Comparison of ENCODE assay signal across 15 mouse cellular contexts in the genomic region with DNA sequence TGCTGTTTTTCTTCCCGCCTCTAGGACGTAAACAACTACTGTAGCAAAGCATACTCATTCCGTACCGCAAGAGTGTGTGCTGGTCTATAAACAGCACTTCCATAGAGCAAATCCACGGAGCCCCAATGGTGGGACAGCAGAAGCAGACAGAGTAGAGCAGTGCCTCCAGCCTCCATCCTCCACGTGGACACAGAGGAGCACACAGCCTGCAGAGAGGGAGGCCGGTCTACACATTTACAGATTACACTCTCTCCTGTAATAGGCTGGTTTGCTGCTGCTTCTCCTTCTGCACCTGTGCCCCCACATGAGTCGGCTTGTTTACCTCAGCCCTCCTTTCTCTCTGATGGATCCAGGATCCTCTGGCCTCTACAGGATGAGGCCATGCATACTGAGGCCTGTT.
DNase-seq lines count a peak whose midpoint lies in the region; ATAC-seq and TF ChIP-seq lines count a peak whose summit lies in the region.
"Had no signal": no experiment of that assay in that cellular context is flagged by ENCODE, and none has a peak within 500 bp of the region (broad histone marks: within the 10 kb centered on the region; RNA-seq: fewer than 3 reads in every experiment).

No protein-coding gene starts in this region.

- DNase-seq in R1 (ENCODE audit: low read depth, low spot score): peak; percentile 30
- peak; percentile 61 to 66 for DNase-seq in thymus, postnatal 10 days (ENCODE audit: low spot score in 2 of 2)
- no peak for DNase-seq in layer of hippocampus, postnatal 10 days (ENCODE audit: low spot score in 2 of 2)
- DNase-seq in right cerebral cortex, adult 2 months (ENCODE audit: low spot score in 2 of 2): no peak
- DNase-seq in B cell, adult 2 months: no peak
- DNase-seq: adrenal gland, postnatal 25 days; heart, postnatal 4 days; lung, postnatal 10 days; right cerebral cortex, postnatal 25 days had no signal

- peak; percentile 21; the same call in 1 of the 2 replicates for TF ChIP-seq CTCF in intestine, postnatal 0 days (IDR thresholded peaks at IDR 0.05; ENCODE audit: low read depth)

- 58% methylated on average over 8 of the region's 8 CpGs for WGBS in intestine, postnatal 0 days
- 56% methylated on average over 8 of the region's 8 CpGs for WGBS in intestine, embryonic 16.5 days
- 15% methylated on average over 8 of the region's 8 CpGs for WGBS in liver, embryonic 15.5 days (ENCODE audit: insufficient replicate concordance)

- no peak overlapping the region for H3K27ac ChIP-seq in intestine, postnatal 0 days (ENCODE audit: low read depth, low read length)
- no peak overlapping the region for H3K27ac ChIP-seq in intestine, embryonic 16.5 days (ENCODE audit: low read length)
- no peak overlapping the region for H3K27ac ChIP-seq in liver, embryonic 15.5 days (replicated peaks)
- H3K27ac ChIP-seq: intestine, embryonic 15.5 days; midbrain, embryonic 15.5 days had no signal

- no peaks in the 10 kb centered on the region for H3K4me1 ChIP-seq in intestine, postnatal 0 days (replicated peaks; ENCODE audit: control insufficient read depth, insufficient read depth, low read length)
- H3K4me1 ChIP-seq in intestine, embryonic 16.5 days (ENCODE audit: control insufficient read depth, insufficient read depth, low read length): no peaks in the 10 kb centered on the region
- H3K4me1 ChIP-seq in liver, embryonic 15.5 days (replicated peaks): peaks cover 17% of the 10 kb centered on the region
- H3K4me1 ChIP-seq: intestine, embryonic 15.5 days; midbrain, embryonic 15.5 days had no signal

- H3K36me3 ChIP-seq in intestine, postnatal 0 days (ENCODE audit: control insufficient read depth, insufficient read depth): no peaks in the 10 kb centered on the region
- H3K36me3 ChIP-seq in intestine, embryonic 16.5 days (ENCODE audit: control insufficient read depth, insufficient read depth, low read length): no peaks in the 10 kb centered on the region
- no peaks in the 10 kb centered on the region for H3K36me3 ChIP-seq in liver, embryonic 15.5 days (replicated peaks)
- H3K36me3 ChIP-seq: intestine, embryonic 15.5 days had no signal

- ATAC-seq in intestine, postnatal 0 days: no peak
- ATAC-seq in intestine, embryonic 16.5 days: no peak
- ATAC-seq in liver, embryonic 15.5 days (ENCODE audit: insufficient read depth): peak; percentile 60
- ATAC-seq: CD4-positive, CD25-positive, alpha-beta regulatory T cell, adult 4 months; intestine, embryonic 15.5 days; midbrain, embryonic 15.5 days had no signal

- no peak overlapping the region for H3K4me3 ChIP-seq in intestine, postnatal 0 days (ENCODE audit: low read depth, low read length)
- no peak overlapping the region for H3K4me3 ChIP-seq in intestine, embryonic 16.5 days (ENCODE audit: low read length)
- no peak overlapping the region for H3K4me3 ChIP-seq in liver, embryonic 15.5 days (replicated peaks)
- H3K4me3 ChIP-seq: intestine, embryonic 15.5 days; midbrain, embryonic 15.5 days had no signal

- H3K9ac ChIP-seq in intestine, postnatal 0 days (ENCODE audit: low read depth, low read length): no peak overlapping the region
- no peak overlapping the region for H3K9ac ChIP-seq in intestine, embryonic 16.5 days (ENCODE audit: low read depth, low read length)
- no peak overlapping the region for H3K9ac ChIP-seq in liver, embryonic 15.5 days
- H3K9ac ChIP-seq: intestine, embryonic 15.5 days; midbrain, embryonic 15.5 days had no signal

- no peaks in the 10 kb centered on the region for H3K9me3 ChIP-seq in intestine, postnatal 0 days (ENCODE audit: control insufficient read depth)
- H3K9me3 ChIP-seq in intestine, embryonic 16.5 days (ENCODE audit: control insufficient read depth, low read length): no peaks in the 10 kb centered on the region
- H3K9me3 ChIP-seq in liver, embryonic 15.5 days (replicated peaks): no peaks in the 10 kb centered on the region
- H3K9me3 ChIP-seq: intestine, embryonic 15.5 days; midbrain, embryonic 15.5 days had no signal

- no peaks in the 10 kb centered on the region for H3K27me3 ChIP-seq in intestine, postnatal 0 days (replicated peaks; ENCODE audit: control insufficient read depth, insufficient read depth, low read length)
- no peaks in the 10 kb centered on the region for H3K27me3 ChIP-seq in intestine, embryonic 16.5 days (replicated peaks; ENCODE audit: control insufficient read depth, insufficient read depth, low read length)
- no peaks in the 10 kb centered on the region for H3K27me3 ChIP-seq in liver, embryonic 15.5 days
- H3K27me3 ChIP-seq: intestine, embryonic 15.5 days; midbrain, embryonic 15.5 days had no signal

- no peak overlapping the region for H3K4me2 ChIP-seq in intestine, postnatal 0 days (replicated peaks; ENCODE audit: low read depth)
- H3K4me2 ChIP-seq in intestine, embryonic 16.5 days (ENCODE audit: low read depth, low read length): no peak overlapping the region
- H3K4me2 ChIP-seq in liver, embryonic 15.5 days: peak overlapping the region; percentile 1; the same call in 1 of the 2 replicates
- H3K4me2 ChIP-seq: intestine, embryonic 15.5 days; midbrain, embryonic 15.5 days had no signal

Comparison
In these comparisons a context has a peak if more than half of its experiments do, and no peak if none do; other contexts are left out.
1. DNase-seq: peak in R1 (single experiment) and thymus, postnatal 10 days (2 of 2); none in layer of hippocampus, postnatal 10 days (0 of 2), right cerebral cortex, adult 2 months (0 of 2) and B cell, adult 2 months (0 of 2).